Mouse (Mus musculus): ENCODE measurements at regions not wholly inside any gene's neighbourhood (a gene's known extent, or its start where the extent isn't known, plus 50 kb on each side); places are given as distances from the start of the nearest gene placed in this dataset.
"Not testable (repeated sequence)": the region's sequence is repeated elsewhere in the genome, so short reads cannot be mapped to it uniquely, and the experiment has no call there.

DNA sequence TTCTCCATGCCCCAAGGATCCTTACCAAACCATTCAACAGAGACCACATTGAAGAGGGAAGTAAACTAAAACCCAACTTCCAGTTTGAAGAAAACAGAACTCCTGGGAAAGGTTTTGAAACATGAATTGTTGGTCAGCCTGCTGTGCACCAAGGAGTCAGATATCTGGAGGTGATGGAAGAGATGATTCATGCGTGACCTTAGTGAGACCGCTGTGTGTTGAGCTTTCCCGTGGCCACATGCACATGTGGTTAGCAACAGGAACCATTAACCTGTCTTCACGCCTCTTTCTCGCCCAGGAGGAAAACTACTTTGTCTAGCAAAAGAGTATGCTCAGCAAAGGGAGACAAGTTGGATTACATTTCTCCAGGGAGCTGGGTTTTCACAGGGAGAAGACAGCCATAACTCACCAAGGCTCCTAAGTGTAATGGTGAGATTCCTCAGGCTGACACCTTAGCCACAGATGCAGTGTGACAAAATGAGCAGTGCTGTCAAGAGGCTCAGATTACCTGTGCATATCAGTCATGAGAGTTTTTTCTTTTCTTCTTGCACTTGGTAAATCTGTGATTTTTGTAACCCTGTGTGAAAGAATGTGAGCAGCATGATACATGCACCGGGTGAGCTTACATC lies 181.9 kb upstream of the Npvf start:
- Histone ChIP-seq H3K4me1 (ENCODE audit: control insufficient read depth, insufficient read depth, low read length) (no peaks in the 10 kb centered on the region), H3K4me3 (replicated peaks; ENCODE audit: extremely low read depth, low read depth, low read length) (no peak overlapping the region)
- no peak for DNase-seq
- TF ChIP-seq POLR2A (IDR thresholded peaks at IDR 0.05; ENCODE audit: borderline replicate concordance, extremely low read depth, low read depth, low read length) (no peak), CTCF (IDR thresholded peaks at IDR 0.05; ENCODE audit: insufficient read depth, low read length) (no peak)
- 82% methylated on average over 6 of the region's 6 CpGs for WGBS

DNA sequence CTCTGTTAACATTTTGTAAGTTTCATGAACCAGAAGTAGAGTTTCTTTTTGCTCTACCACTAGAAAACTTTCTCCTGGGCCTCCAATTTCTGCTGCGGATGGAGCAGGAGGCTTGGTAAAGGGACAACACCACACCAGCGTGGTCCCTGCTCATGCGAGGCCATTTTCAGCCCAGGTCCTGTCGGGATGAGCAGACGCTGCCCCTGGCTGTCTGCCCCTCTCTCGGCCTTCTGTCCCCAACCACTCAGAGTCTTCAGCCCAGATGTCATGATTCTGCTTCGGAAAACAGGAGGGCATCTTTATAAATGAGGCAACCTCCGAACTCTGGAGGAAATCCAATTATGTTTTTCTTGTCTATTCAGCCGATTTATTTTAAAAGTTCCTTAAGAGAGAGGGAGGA lies 186.6 kb upstream of the Npvf start:
- no peak for DNase-seq
- TF ChIP-seq POLR2A (IDR thresholded peaks at IDR 0.05; ENCODE audit: borderline replicate concordance, extremely low read depth, low read depth, low read length) = no peak
- TF ChIP-seq CTCF (IDR thresholded peaks at IDR 0.05; ENCODE audit: insufficient read depth, low read length) = no peak
- 67% methylated on average over 9 of the region's 9 CpGs for WGBS
- Histone ChIP-seq H3K4me1 (ENCODE audit: control insufficient read depth, insufficient read depth, low read length) (no peaks in the 10 kb centered on the region), H3K4me3 (replicated peaks; ENCODE audit: extremely low read depth, low read depth, low read length) (no peak overlapping the region)

GRCm38 (mm10) chr6:50845246-50845645 lies 191.0 kb upstream of the Npvf start:
- not testable (repeated sequence) for H3K4me3 ChIP-seq (replicated peaks; ENCODE audit: extremely low read depth, low read depth, low read length); DNase-seq; H3K4me1 ChIP-seq (ENCODE audit: control insufficient read depth, insufficient read depth, low read length)
- 83% methylated on average over 2 of the region's 2 CpGs for WGBS

DNA sequence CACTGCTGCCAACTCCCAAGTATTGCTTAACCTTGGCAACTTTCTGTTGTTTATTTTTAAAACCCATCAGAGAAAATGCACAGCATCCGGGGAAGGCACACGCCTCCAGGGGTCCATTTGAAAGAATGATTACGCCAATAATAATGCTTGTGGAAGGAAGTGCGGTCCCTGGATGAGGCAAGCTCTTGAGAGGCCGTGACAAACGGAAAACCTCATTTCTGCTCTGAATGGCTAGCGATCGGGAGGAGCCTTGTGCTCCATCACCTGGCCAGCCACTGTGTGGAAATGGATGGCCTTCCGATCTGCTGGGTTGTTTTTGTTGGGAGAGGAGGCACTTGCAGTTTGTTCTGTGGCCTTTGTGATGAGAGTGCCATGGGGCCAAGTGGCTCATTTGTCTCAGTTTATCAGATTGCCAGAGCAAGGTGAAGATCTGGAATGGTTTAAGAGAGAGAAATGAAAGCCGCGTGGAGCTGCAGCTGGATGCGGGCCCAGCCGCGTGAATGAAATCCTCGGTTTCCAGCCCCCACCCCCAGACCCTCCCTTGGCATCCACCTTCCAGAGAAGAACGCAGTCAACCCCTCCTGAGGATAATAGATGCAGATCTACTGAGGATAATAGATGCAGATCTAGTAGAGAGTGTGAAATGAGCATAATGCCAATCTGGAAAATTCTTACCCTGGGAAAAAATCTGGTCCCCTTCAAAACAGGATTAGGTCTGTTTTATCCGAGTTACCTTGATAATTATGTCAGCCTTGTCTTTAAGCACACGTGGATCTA lies 192.7 kb upstream of the Npvf start:
- WGBS = 40% methylated on average over 18 of the region's 18 CpGs
- DNase-seq = no peak
- TF ChIP-seq POLR2A (IDR thresholded peaks at IDR 0.05; ENCODE audit: borderline replicate concordance, extremely low read depth, low read depth, low read length) (no peak), CTCF (IDR thresholded peaks at IDR 0.05; ENCODE audit: insufficient read depth, low read length) (no peak)
- H3K4me1 ChIP-seq (ENCODE audit: control insufficient read depth, insufficient read depth, low read length) = no peaks in the 10 kb centered on the region
- no peak overlapping the region for H3K4me3 ChIP-seq (replicated peaks; ENCODE audit: extremely low read depth, low read depth, low read length)

DNA sequence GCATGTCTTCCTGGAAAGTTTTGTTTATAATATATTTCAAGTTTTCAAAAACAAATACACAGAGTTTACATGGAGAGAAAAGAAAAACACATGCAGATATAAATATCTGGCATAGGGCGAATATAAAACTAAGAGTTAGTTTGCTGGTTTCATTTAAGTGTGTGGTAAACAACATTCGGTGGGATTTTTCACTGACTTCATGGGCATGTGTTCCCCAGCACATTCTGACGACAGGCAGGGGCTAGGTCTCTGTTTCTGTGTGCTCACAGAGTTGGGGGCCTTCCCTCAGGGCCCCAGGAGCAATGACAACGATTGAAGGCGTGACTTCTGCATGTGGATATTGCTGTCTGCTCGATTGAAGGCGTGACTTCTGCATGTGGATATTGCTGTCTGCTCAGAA lies 193.3 kb upstream of the Npvf start:
- TF ChIP-seq CTCF (IDR thresholded peaks at IDR 0.05; ENCODE audit: insufficient read depth, low read length) (no peak), POLR2A (IDR thresholded peaks at IDR 0.05; ENCODE audit: borderline replicate concordance, extremely low read depth, low read depth, low read length) (no peak)
- H3K4me3 ChIP-seq (replicated peaks; ENCODE audit: extremely low read depth, low read depth, low read length) = no peak overlapping the region
- no peak for DNase-seq
- 82% methylated on average over 7 of the region's 7 CpGs for WGBS
- no peaks in the 10 kb centered on the region for H3K4me1 ChIP-seq (ENCODE audit: control insufficient read depth, insufficient read depth, low read length)

DNA sequence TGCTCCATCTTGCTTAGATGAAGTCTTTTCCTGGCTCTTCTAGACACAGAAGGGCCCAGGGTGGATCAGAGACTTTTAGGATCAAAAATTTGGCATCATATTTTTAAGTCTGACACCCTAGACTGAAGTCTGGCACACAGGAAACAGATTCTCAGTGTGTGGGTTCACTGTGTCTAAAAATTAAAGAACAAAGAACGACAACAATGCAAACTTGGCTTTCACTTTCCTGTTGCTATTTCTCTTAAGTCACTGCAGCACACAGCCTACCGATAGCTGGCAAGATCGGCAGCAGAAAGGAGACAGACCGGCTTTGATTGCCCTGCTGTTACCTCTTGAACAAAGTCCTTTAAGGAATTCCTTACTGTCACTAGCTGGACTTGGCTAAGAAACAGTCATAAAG lies 204.9 kb upstream of the Npvf start:
- TF ChIP-seq CTCF (IDR thresholded peaks at IDR 0.05; ENCODE audit: insufficient read depth, low read length) (no peak), POLR2A (IDR thresholded peaks at IDR 0.05; ENCODE audit: borderline replicate concordance, extremely low read depth, low read depth, low read length) (no peak)
- Histone ChIP-seq H3K4me1 (ENCODE audit: control insufficient read depth, insufficient read depth, low read length) (no peaks in the 10 kb centered on the region), H3K4me3 (replicated peaks; ENCODE audit: extremely low read depth, low read depth, low read length) (no peak overlapping the region)
- 38% methylated on average over 4 of the region's 4 CpGs for WGBS
- DNase-seq = no peak

GRCm38 (mm10) chr6:50877991-50878390 lies 223.8 kb upstream of the Npvf start:
- no peak for DNase-seq
- TF ChIP-seq POLR2A (IDR thresholded peaks at IDR 0.05; ENCODE audit: borderline replicate concordance, extremely low read depth, low read depth, low read length) = no peak
- no peak for TF ChIP-seq CTCF (IDR thresholded peaks at IDR 0.05; ENCODE audit: insufficient read depth, low read length)

DNA sequence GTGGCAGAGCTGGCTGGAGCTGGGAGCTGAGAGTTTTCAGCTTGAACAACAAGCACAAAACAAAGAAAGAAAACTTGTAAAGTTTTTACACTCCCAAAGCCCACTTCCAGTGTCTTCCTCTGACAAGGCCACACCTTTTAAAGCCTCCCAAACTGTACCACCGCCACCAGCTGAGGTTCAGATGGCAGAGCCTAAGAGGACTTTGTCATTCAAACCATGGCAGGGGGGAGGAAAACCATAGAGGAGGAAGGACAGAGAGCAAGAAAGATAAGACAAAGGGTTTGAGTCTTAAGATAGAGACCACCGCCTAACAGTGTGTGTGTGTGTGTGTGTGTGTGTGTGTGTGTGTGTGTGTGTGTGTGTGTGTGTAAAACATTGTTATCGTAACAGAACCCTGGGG lies 228.1 kb upstream of the Npvf start:
- no peaks in the 10 kb centered on the region for H3K4me1 ChIP-seq (ENCODE audit: control insufficient read depth, insufficient read depth, low read length)
- H3K4me3 ChIP-seq (replicated peaks; ENCODE audit: extremely low read depth, low read depth, low read length) = no peak overlapping the region
- DNase-seq = no peak
- TF ChIP-seq CTCF (IDR thresholded peaks at IDR 0.05; ENCODE audit: insufficient read depth, low read length) = no peak
- TF ChIP-seq POLR2A (IDR thresholded peaks at IDR 0.05; ENCODE audit: borderline replicate concordance, extremely low read depth, low read depth, low read length) = no peak
- 81% methylated on average over 3 of the region's 3 CpGs for WGBS

More at GRCm38 (mm10) chr6:50877991-50878390, 223.8 kb upstream of the Npvf start:
- Histone ChIP-seq H3K4me3 (replicated peaks; ENCODE audit: extremely low read depth, low read depth, low read length) (no peak overlapping the region), H3K4me1 (ENCODE audit: control insufficient read depth, insufficient read depth, low read length) (no peaks in the 10 kb centered on the region)
- WGBS = 63% methylated on average over 5 of the region's 5 CpGs

DNA sequence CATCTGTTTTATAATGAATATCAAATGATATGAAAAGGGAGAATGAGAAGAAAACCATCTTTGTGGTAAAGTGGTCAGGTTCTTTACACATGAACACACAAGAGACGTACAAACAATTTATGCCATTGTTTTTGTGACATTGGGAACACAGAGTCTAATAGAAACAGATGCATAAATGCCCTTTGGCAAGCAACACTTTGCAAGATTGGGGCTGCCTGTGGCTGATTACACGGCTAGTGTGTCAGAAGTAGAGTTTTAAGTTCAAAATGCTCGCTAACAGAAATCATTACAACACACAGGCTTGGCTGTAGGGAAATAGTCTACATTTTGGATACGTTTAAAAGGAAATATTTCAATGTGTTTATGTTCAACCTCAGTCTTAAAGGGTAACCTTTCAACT lies 228.5 kb upstream of the Npvf start:
- 59% methylated on average over 4 of the region's 4 CpGs for WGBS
- no peaks in the 10 kb centered on the region for H3K4me1 ChIP-seq (ENCODE audit: control insufficient read depth, insufficient read depth, low read length)
- no peak overlapping the region for H3K4me3 ChIP-seq (replicated peaks; ENCODE audit: extremely low read depth, low read depth, low read length)
- TF ChIP-seq CTCF (IDR thresholded peaks at IDR 0.05; ENCODE audit: insufficient read depth, low read length) (no peak), POLR2A (IDR thresholded peaks at IDR 0.05; ENCODE audit: borderline replicate concordance, extremely low read depth, low read depth, low read length) (no peak)
- no peak for DNase-seq

- 91% methylated on average over 4 of the region's 4 CpGs for WGBS
- Histone ChIP-seq H3K4me3 (replicated peaks; ENCODE audit: extremely low read depth, low read depth, low read length) (no peak overlapping the region), H3K4me1 (ENCODE audit: control insufficient read depth, insufficient read depth, low read length) (no peaks in the 10 kb centered on the region)
- no peak for TF ChIP-seq CTCF (IDR thresholded peaks at IDR 0.05; ENCODE audit: insufficient read depth, low read length)
- TF ChIP-seq POLR2A (IDR thresholded peaks at IDR 0.05; ENCODE audit: borderline replicate concordance, extremely low read depth, low read depth, low read length) = no peak
- no peak for DNase-seq
These were observed 230.8 kb upstream of the Npvf start for GRCm38 (mm10) chr6:50885031-50885430.

Data from lung, adult 2 months (tissue).